Mouse (Mus musculus): ENCODE measurements around the gene Ccdc71.

GRCm38 (mm10) chr9:108440485-108440884 is 19.8 kb upstream of the Ccdc71 start:
- TF ChIP-seq TAL1 (conservative IDR thresholded peaks at IDR 0.05; ENCODE audit: low read depth, low read length) (no peak), CTCF (IDR thresholded peaks at IDR 0.05; ENCODE audit: low read depth, low read length) (no peak), GATA1 (IDR thresholded peaks at IDR 0.05; ENCODE audit: borderline replicate concordance, low read length) (no peak)

Measured in G1E (cell line).